Mouse (Mus musculus) gastrocnemius, postnatal 36 days (tissue): ENCODE measurements around the gene Scyl1. TPM values are rescaled to one million over a fixed set of nuclear protein-coding genes. Genes with fewer than 3 reads are reported as not detected.

Experiments
- DNase-seq, 2 experiments: peaks; one replicate each; pipeline ENCODE4 v3.0.0; 2022
- intact Hi-C: fragments of 180-260 bp; cut with DNase I; formaldehyde crosslinking; loops from one replicate; pipeline ENCODE4 v1.15.1; 2025
- total RNA-seq, 2 experiments: library from RNA; stranded (reverse); gene quantifications; 2 replicates each; pipeline ENCODE4 v1.2.3; 2021

Gene Scyl1
- total RNA-seq, 2 experiments from 2014 or later, result 70.8 to 71.1 TPM

DNA sequence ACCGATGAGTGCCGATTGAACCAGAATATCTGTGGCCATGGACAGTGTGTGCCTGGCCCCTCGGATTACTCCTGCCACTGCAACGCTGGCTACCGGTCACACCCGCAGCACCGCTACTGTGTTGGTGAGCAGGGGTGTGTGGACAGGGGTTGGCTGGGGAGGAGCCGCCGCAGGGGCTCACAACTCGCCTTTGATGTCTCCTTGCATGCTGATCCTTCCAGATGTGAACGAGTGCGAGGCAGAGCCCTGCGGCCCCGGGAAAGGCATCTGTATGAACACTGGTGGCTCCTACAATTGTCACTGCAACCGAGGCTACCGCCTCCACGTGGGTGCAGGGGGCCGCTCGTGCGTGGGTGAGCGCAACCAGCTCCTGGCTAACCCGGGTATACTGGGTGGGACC lies 20.3 kb downstream of the Scyl1 start:
- no peak for DNase-seq
- intact Hi-C loops, result no loop called here

DNA sequence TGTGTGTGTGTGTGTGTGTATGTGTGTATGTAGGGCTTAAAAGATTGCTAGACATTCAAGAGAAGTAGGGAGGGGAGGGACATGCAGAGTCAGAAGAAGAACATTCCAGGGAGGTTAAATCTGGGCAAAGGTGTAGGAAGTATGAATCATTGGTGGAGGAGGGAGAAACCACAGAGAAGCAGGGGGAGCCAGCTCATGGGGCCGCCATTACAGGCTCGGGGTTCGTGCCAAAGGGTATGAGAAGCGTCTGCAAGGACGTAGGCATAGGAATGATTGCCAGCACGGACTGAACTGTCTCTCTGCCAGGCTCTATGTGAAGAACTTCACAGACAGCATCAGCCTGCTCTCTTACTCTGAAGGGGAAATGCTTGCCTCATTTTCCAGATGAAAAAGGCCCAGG lies 21.7 kb downstream of the Scyl1 start:
- DNase-seq, result no peak
- intact Hi-C loops, result no loop called here

DNA sequence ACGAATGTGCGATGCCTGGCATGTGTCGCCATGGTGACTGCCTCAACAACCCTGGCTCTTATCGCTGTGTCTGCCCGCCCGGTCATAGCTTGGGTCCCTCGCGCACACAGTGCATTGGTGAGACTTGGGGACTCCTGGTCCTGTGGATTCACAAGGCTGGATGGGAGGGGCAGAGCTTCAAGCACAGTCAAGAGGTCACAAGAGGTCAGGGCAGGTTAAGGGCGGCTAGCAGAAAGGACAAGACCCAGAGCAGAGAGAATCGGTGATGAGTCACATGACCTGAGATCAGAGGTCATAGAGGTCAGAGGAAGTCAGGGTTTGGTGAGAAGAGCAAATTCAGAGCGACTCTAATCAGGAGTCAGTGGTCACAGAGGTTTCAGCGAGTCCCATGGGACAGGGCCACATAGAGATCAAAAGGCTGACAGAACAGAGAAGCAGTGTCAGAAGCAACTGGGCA lies 24.3 kb downstream of the Scyl1 start:
- no peak for DNase-seq
- intact Hi-C loops, result no loop called here

DNA sequence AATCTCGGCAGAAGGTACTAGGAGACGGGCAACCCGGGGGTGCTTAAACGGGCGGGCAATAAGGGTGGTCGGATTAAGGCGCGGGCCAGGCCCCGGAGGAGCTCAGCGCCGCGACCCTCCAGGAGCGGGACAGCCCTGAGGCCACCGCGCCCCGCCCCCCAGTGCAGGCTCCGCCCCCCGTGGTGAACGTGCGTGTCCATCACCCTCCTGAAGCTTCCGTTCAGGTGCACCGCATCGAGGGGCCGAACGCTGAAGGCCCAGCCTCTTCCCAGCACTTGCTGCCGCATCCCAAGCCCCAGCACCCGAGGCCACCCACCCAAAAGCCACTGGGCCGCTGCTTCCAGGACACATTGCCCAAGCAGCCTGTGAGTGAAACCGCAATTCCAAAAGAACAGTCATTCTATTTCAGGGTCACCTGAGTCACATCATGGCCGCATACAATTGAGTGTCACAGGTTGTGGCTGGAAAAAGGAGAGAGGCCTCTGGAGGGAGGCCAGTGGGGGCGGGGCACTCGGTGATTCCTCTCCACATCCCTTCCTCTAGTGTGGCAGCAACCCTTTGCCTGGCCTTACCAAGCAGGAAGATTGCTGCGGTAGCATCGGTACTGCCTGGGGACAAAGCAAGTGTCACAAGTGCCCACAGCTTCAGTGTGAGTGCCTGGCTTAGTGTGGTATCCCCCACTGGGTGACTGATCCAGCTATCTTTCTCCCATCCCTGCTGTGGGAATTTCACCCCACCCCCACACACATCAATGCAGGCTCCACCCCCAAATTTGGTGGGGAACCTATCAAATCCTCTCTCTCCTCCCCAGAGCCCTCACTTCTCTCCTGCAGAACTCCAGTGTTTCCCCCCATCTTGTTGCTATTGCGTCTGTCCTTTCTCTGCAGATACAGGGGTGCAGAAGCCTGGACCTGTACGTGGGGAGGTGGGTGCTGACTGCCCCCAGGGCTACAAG lies 25.2 kb downstream of the Scyl1 start:
- no peak for DNase-seq
- intact Hi-C loops, result no loop called here

DNA sequence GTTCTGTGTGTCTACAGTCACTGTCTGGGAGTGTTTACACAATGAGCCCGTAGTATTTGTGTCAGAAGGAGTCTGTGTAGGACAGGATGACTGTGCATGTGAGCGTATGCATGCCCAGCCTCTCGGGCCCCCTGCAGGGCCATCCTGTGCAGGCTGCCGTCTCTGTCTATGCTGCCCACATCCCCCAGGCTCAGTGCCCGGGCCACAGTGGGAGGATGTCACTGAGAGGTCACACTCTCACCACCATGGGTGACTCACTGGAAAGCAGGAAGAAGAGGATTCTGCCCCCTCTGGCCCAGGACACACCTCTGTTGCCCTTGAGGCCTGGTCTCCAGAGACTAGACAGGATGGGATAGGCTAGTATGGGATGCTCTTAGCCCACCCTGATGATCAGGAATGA lies 27.6 kb downstream of the Scyl1 start:
- no peak for DNase-seq
- intact Hi-C loops, result no loop called here

DNA sequence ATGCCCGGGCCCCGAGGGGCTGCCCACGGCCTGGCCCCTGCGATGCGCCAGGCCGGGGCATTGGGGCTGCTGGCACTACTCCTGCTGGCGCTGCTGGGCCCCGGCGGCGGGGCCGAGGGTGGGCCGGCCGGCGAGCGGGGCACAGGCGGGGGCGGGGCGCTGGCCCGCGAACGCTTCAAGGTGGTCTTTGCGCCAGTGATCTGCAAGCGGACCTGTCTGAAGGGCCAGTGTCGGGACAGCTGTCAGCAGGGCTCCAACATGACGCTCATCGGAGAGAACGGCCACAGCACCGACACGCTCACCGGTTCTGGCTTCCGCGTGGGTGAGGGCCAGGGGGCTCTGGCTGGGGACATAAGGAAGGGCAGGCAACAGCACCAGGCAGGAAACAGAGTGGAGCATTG lies 29.0 kb downstream of the Scyl1 start:
- no peak for DNase-seq
- intact Hi-C loops, result no loop called here

DNA sequence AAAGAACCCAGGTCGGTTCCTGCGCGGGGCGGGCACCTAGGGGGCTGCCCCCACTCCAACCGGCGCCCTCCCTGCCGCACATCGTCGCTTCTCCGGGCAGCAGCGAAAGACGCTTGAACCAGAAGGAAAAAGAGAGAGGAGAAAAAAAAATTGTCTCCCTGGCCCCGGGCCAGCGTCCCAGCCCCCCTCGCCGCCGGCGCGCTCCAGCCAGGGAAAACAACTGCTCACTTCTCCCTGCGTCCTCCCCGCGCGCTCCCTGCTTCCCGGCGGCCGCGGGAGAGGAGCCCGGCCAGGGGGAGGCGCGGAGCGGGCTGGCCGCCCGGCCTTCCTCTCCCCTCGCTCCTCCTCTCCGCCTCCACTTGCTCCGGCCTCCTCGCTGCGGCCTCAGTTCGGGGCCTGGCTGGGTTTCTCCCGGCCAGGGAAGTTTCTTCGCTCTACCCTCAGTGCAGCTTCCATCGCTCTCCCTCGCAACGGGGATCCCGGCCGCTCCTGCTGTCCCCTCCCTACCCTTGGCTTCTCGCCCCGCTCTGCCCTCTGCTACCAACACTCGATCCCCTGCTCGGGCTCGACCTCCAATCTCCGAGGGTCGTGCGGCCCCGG lies 29.5 kb downstream of the Scyl1 start:
- intact Hi-C loops, result no loop called here
- peak; percentile 77 to 85 for DNase-seq

DNA sequence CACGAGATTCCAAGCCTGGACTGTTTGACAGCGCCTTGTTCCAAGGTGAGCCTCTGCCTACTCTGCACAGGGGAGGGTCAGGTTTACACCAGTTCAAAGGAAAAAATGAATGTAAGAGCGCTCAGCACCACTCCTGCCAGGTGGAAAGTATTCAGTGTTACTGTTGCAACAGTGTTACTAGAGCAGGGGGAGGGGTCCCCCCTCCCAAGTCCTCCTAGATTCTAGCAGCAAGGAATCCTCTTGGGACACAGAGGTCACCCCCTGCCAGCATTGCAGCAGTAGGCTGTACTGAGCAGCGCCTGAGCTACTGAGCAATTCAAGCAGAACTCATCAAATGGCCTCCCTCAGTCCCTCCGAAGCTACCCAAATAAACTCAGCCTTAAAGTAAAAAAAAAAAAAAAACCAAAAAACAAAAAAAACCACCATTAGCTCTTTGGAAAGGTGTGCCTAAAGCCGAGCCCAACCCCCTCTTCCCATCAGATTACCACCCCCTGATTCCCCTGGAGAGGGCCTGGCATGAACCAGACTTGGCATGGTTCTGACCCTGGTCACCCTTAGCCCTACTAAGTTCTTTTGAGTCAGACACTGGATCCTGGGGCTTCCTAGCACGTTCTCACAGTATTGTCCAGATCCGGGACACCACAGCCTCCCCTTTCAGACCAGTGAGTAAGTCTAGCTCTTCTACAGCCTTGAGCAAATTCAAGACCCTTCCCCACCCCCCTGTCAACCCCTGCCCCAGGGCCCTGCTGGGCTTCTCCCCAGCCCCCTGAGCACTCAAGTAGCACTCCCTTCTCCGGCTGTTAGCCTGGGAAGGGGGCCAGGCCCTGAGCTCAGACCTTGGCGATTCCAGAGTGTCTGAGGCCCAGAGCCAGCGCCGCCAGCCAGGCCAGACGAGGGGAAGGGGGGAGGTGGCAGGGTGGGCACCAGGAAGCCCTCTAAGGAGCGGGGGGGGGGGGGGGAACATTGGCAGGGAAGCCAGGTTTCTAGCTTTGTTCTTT lies 30.6 kb downstream of the Scyl1 start, which contains the start of gene Ltbp3:
Gene Ltbp3 (plus strand): TSS at position 585 of the 998 bp plus-strand sequence.
- DNase-seq, result peak; percentile 80 to 87
- intact Hi-C loops, result no loop called here

DNA sequence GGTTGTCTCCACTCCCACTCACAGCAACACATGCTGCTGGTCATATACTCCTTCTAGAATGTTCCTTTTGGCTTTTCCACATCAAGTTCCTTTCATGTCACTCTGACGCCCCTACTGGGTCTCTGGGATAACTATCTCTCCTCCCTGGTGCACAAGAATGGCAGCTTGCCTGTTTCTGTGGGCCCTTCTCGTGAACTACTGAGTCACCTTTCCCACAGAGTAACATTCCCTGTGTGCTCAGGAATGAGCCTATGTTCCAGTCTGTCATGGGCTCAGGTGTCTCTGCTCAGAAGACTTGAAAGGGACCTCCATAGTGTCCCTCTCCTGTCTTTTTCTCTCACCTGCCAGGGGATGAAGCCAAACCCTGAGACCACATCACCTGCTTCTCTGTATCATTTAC lies 31.8 kb downstream of the Scyl1 start:
- no peak for DNase-seq
- intact Hi-C loops, result loop anchor here (5.0 kb wide), 1 partner anchor 38 kb away; no protein-coding TSS in a partner anchor

DNA sequence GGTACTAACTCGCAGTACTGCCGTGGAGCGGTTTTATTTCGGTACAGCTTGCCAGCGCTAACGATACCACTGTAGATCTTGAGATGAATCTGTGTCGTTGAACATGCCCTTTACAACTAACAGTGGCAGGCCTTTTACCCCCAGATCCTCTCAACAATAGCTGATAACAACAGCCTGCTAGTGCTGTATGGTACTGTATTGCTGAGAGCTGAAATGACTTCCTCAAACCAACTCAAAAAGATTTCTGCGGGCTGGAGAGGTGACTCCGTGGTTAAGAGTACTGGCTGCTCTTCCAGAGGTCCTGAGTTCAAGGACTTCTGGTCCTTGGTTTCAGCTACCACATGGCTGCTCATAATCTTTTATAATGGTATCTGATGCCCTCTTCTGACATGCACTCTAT lies 36.9 kb downstream of the Scyl1 start:
- intact Hi-C loops, result no loop called here
- DNase-seq, result no peak

DNA sequence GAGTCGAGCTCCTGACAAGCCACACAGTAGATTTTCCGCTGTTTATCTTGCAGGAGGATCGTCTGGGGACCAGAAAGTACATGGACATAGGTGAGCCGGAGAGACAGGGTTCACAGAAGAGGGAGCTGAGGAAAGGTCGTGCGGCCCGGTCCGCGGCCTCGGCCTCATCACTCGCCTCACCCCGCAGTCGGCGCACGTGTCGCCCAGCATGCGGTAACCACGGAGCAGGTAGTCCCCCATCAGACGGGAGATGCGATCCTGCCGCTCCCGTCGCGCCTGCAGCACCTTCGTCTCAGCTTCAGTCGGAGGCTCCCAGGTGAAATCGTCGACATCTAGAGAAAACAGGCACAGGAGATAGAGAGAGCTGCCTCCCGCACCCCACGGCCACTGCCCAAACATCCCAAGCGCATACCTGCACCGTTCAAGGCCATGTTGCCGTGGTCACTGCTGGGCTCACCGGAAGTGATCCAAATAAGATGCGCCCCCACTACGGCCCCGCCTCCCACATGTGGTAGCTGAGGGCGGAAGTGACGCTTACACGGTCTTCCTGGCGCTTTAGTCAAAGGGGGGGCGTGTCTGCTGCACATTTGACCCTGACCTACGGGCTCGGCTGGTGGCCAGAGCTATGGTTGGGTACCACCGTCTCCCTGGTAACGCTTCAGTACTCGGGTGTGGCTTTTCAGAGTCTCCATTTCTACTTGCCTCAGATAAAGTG lies 39.8 kb downstream of the Scyl1 start:
- intact Hi-C loops, result no loop called here
- peak; percentile 82 to 89 for DNase-seq

DNA sequence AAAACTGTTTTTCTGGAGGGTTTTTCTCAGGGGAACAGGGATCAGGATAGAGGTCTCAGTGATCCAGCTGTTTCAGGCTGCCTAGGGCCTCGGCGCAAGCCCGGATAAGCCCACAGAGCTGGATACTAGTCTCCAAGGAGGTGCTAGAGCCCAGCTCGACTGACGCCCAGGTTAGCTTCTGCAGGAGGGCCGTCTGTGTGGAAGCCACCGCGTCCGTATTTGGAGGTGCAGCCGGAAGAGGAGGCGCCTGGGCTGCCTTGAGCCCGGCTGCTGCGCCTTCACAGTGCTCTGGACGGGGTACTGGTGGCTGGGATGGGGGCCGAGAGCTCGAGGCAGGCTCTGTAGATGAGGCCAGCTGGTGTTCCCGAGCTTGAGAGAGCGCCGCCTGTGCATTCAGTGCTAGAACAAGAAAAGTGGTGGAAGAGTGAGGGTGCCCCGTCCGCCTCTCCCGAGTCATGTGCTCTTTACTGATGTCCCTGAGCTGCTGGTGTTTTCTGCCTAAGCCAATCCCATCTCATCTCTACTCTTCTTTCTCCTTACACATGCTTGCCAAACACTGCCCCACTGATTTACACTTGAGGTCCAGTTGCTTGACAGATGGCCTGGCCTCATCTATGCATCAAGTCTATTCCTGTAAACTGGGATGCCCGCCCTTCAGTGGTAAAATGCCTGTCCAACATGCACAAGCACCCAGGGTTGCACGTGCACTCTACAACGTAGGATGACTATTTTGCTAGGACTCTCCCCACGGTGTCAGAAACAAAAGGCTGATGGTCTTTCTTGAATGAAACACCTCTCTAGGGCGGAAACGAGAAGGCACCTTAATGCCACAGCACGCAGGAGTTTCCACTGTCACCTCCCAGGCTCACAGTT lies 40.7 kb downstream of the Scyl1 start:
- intact Hi-C loops, result no loop called here

DNA sequence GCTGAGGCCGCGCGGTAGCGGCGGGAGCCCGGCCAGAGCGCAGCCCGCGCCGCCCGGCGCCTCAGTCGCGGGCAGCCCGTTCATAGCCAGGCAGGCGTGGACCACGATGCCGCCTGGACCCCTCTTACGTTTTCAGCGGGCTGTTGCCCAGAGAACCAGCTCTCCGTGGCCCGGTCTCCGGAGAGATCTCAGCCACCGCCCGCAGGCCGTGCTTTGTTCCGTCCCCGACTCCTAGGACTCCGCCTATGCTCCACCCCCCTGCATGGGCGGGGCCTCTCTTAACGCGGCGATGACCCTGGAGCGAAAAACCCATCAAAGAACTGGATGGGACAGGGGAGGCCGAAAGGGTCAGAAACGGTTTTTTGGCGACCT lies 41.8 kb downstream of the Scyl1 start, which contains the start of gene Fam89b:
Gene Fam89b (minus strand): TSS at position 210 of the 372 bp plus-strand sequence.
- intact Hi-C loops, result loop anchor here (5.0 kb wide), 2 partner anchors 37 to 43 kb away; partner anchors contain the start of gene Scyl1

More for the DNA sequence above, 40.7 kb downstream of the Scyl1 start:
- DNase-seq, result no peak

DNA sequence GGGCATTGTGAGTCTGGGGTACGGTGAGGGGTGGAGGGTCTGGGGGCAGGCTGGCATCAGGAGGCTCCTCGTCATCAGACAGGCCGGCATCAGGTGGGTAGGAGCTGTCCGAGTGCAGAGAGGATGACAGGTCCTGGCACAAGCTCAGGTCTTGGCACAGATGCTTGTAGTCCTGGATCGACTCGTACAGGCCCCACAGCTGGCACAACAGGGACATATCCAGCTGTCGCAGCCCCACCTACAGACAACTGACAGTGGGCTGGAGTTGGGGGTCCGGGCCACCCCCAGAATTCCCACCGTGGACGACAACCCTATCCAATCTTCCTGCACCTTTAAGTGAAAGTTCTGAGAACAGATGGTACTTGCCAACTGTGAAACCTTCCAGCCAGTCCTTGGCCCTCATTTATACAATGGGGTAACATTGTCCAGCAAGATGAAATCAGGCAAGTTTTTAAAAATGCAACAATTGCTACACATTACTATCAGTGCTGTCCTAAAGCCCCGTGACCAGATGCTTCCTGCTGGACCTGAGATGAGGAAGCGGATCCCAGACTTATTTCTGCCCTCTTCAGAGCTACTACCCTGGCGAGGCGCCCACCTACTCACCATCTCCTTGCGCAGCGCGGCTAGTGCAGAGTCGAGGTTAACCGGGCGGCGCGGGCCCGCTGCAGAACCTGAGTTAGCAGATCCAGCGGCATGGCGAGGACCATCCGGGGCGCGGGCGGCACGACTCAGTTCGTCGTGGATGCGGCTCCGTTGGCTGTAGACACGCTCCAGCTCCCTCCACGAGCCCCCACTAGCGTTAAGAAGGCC lies 42.4 kb downstream of the Scyl1 start:
- peak; percentile 48 to 73 for DNase-seq
- intact Hi-C loops, result loop anchor here (1.0 to 5.0 kb wide), 3 partner anchors 18 to 43 kb away; partner anchors contain the start of gene Scyl1

More for the DNA sequence above, 41.8 kb downstream of the Scyl1 start, which contains the start of gene Fam89b:
- DNase-seq, result peak; percentile 88 to 89

DNA sequence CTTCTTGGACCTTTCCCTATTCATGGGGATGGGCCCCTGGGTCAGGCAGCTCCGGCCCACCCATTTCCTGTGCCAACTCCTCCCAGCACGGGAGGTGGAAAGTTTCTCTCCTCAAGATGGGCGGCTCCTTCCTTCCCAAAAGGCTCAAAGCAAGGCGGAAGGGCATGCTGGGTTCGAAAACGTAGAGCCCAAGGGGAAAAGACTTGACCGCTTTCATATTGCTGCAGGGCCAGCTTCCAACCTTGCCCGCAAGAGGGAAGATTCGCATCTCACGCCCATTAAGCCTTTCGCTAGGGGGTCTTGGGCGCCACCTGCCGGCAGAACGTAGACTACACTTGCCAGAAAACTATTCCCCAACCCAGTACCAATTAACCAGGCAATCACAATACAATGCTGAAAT lies 43.5 kb downstream of the Scyl1 start:
- intact Hi-C loops, result loop anchor here (1.0 to 5.0 kb wide), 3 partner anchors 16 to 45 kb away; partner anchors contain the start of gene Scyl1
- DNase-seq, result peak; percentile 89 to 92

DNA sequence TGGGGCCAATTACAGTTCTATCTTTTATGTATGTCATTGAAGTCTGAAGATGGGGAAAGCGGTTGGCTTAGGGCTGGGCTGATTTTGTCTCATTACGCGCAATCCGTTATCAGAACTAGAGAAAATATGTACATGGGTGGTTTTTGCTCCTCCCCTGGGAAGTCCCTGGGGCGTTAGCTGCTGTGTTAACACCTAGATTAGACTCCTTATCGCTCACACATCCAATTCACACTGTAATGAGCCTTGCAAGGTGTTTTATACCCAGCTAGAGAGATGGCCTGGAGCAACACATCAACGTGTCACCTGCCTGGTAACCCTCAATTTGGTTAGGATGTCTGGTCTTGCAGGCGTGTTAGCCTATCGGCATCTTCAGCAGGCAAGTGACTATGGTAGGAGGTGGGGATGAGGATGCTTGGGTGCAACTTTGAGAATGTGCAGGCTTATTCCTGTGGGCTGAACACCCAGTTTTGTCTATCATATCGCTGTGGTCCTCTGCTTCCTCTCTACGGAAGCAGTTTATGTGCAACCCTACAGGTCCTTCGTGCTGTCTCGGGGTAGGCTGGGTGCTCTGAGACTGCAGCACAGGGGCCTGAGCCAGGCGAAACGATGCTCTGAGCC lies 44.1 kb downstream of the Scyl1 start:
- intact Hi-C loops, result loop anchor here (5.0 kb wide), 2 partner anchors 35 to 45 kb away; partner anchors contain the start of gene Scyl1
- no peak for DNase-seq
